Mouse (Mus musculus): Measurements from ENCODE around the gene Atf6. TPM values are rescaled to one million over a fixed set of nuclear protein-coding genes. Genes with fewer than 3 reads are reported as not detected.

Atf6 gene
- polyA plus RNA-seq, 1 experiment from 2014 or later = 7.5 TPM

DNA sequence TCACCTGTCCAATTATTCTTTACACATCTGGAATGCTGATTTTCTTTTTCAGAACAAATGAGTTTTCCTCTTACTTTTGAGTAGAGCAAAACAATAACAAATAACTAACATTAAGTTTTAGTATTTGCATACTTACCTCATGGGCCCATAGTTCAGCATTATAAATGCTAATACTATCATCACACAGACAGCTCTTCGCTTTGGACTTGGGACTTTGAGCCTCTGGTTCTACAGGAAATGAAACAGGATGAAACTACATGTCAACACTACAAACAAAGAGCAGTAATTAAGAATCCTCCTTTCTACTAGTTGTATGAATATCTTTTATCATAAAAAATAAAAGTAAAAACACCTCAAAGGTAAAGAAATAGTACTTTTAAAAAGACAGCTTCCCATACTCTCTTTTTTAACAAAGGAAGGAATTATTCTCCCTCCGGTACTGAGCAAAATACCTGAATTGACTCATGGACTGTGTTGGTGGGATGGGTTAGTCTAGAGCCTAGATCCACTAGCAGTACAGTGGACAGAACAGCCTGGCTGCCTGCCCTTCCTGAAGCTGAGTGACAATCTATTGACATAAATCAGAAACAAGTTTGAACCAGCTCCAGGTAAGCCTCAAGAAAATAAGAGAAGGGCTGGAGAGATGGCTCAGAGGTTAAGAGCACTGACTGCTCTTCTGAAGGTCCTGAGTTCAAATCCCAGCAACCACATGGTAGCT lies 52.1 kb downstream of the Atf6 start:
- no peaks in the 10 kb centered on the region for H3K27me3 ChIP-seq (ENCODE audit: low read depth, poor library complexity, severe bottlenecking)

DNA sequence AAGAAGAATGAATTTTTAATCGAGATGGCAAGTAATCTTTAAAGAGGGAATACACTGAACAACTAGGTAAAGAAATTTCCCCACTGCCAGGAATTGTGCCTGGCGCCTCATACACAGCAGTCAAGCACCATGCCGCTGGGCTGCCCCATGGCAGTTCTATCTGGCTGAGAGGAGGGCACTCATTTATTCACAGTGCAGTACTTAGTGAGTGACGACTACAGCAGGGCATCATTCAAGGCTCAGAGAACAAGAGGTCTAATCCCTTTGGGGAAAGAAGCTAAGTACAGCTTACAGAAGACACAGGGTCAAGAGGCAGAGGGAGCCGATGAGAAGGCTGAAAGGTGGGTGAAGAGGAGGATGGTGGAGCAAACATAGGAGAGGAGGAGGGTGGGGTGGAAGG lies 54.7 kb downstream of the Atf6 start:
- no peak for DNase-seq (ENCODE audit: low spot score)
- 70% methylated on average over 5 of the region's 5 CpGs for WGBS
- H3K4me3 ChIP-seq = no peak overlapping the region
- H3K4me1 ChIP-seq = peaks cover 5% of the 10 kb centered on the region
- no peaks in the 10 kb centered on the region for H3K27me3 ChIP-seq (ENCODE audit: low read depth, poor library complexity, severe bottlenecking)
- no peaks in the 10 kb centered on the region for H3K9me3 ChIP-seq (replicated peaks)
- H3K36me3 ChIP-seq = 0 out of 2 replicates have a peak, but pooled peaks cover 6% of the 10 kb centered on the region
- no peak overlapping the region for H3K27ac ChIP-seq (replicated peaks)

More for the DNA sequence above, 52.1 kb downstream of the Atf6 start:
- 93% methylated on average over 2 of the region's 2 CpGs for WGBS
- no peak for DNase-seq (ENCODE audit: low spot score)
- Histone ChIP-seq H3K9me3 (replicated peaks) (no peaks in the 10 kb centered on the region), H3K4me3 (no peak overlapping the region), H3K4me1 (peaks cover 5% of the 10 kb centered on the region), H3K27ac (replicated peaks) (no peak overlapping the region), H3K36me3 (0 out of 2 replicates have a peak, but pooled peaks cover 6% of the 10 kb centered on the region)

DNA sequence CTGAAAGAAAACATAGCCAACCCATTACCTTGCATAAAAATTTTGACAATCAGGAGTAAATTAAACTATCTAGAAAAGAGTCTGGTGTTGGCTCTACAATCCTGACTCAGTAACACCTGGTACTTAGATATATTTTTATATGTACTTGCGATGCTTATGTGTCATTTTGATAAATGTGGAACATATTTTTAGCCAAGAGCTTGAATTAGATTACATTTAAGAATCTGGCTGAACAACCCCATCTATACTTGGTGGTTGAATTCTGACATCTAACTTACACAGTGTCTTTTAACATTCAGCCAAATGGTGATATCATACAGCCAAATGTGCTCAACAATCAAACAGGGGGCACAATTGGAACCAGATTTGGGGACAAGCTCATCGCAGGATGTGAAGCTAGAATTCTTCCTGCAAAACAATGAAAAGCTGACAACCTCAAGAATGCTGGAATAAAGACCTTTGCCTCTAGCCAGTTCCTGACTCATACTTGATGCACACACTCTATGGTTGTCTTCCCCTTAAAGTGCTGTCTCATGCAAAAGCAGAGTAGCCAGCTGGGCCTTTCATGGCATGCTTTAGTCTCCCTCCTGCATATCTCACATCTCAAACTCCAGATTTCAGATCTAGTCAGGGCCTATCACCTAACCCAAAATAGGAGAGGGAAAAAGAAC lies 59.8 kb downstream of the Atf6 start:
- Histone ChIP-seq H3K27ac (replicated peaks) (no peak overlapping the region), H3K27me3 (ENCODE audit: low read depth, poor library complexity, severe bottlenecking) (no peaks in the 10 kb centered on the region; the same call in 1 of the 2 replicates), H3K4me3 (no peak overlapping the region), H3K4me1 (peaks cover 14% of the 10 kb centered on the region), H3K9me3 (replicated peaks) (no peaks in the 10 kb centered on the region), H3K36me3 (no peaks in the 10 kb centered on the region)
- WGBS = 91% methylated on average over 2 of the region's 2 CpGs
- no peak for DNase-seq (ENCODE audit: low spot score)

DNA sequence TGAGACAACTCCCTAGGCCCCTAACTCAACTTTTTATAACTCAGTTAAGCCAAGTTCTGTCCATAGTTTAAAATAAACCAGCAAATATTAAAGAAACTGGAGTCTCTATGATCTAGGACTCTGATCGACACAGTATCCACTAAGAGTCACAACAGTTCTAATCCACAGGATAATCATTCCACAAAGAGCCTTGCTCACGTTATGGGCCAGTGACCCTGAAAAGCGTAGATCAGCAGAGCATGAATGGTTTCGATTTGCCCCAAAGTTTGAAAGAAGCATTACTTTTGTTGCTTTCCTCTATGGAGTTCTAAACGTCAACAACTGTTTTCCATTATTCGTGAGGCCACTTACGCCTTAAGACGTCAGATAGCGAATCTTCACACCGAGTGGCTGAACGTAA lies 62.9 kb downstream of the Atf6 start:
- Histone ChIP-seq H3K27ac (replicated peaks) (no peak overlapping the region), H3K4me3 (no peak overlapping the region), H3K4me1 (peaks cover 14% of the 10 kb centered on the region), H3K9me3 (replicated peaks) (no peaks in the 10 kb centered on the region), H3K27me3 (ENCODE audit: low read depth, poor library complexity, severe bottlenecking) (no peaks in the 10 kb centered on the region; the same call in 1 of the 2 replicates), H3K36me3 (no peaks in the 10 kb centered on the region)
- WGBS = 38% methylated on average over 11 of the region's 11 CpGs
- DNase-seq (ENCODE audit: low spot score) = no peak

DNA sequence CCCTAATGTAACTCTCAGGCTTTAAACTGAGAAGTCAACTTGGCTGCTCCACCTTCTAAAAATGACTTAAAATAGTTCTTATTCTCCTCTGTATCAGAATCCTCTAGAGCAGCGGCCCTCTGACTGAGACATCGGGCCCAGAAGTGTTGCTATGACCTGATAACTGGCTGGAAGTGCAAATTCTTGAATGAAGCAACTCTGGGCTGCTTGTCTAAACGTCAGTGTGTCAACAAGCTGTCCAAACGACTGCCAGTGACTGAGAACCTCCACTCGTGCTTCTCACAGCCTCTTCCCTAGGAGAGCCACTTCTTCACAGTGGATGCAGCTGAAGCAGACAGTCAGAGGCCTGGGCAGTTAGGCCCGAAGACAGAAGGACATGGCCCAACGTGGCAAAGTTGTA lies 64.9 kb downstream of the Atf6 start:
- no peaks in the 10 kb centered on the region for H3K9me3 ChIP-seq (replicated peaks)
- peaks cover 14% of the 10 kb centered on the region for H3K4me1 ChIP-seq
- WGBS = 76% methylated on average over 7 of the region's 7 CpGs
- no peak for DNase-seq (ENCODE audit: low spot score)
- no peak overlapping the region for H3K4me3 ChIP-seq
- H3K27ac ChIP-seq (replicated peaks) = no peak overlapping the region
- H3K27me3 ChIP-seq (ENCODE audit: low read depth, poor library complexity, severe bottlenecking) = no peaks in the 10 kb centered on the region; the same call in 1 of the 2 replicates
- 0 out of 2 replicates have a peak, but pooled peaks cover 3% of the 10 kb centered on the region for H3K36me3 ChIP-seq

DNA sequence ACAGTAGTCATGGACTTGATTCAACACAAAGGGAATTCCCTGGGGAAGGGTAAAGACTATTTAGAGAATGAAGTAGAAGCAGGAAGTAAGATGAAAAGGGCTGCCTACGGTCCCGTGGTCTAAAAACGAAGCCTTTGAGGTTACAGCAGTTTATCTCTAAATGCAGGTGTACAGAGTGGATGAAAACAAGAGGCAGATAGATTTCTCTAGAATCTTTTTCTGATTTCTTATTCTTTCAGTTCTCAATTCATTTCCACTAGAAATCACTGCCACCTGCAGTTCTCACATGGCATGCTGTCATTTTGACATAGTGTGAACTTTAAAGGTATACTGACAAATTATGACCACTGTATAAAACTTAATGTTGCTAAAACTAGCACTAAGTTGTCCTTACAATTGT lies 66.9 kb downstream of the Atf6 start:
- no peak overlapping the region for H3K27ac ChIP-seq (replicated peaks)
- H3K4me1 ChIP-seq = peaks cover 14% of the 10 kb centered on the region
- no peak for DNase-seq (ENCODE audit: low spot score)
- no peak overlapping the region for H3K4me3 ChIP-seq
- no peaks in the 10 kb centered on the region for H3K27me3 ChIP-seq (ENCODE audit: low read depth, poor library complexity, severe bottlenecking)
- WGBS = 91% methylated on average over 3 of the region's 3 CpGs
- H3K36me3 ChIP-seq = 0 out of 2 replicates have a peak, but pooled peaks cover 3% of the 10 kb centered on the region
- H3K9me3 ChIP-seq (replicated peaks) = no peaks in the 10 kb centered on the region

DNA sequence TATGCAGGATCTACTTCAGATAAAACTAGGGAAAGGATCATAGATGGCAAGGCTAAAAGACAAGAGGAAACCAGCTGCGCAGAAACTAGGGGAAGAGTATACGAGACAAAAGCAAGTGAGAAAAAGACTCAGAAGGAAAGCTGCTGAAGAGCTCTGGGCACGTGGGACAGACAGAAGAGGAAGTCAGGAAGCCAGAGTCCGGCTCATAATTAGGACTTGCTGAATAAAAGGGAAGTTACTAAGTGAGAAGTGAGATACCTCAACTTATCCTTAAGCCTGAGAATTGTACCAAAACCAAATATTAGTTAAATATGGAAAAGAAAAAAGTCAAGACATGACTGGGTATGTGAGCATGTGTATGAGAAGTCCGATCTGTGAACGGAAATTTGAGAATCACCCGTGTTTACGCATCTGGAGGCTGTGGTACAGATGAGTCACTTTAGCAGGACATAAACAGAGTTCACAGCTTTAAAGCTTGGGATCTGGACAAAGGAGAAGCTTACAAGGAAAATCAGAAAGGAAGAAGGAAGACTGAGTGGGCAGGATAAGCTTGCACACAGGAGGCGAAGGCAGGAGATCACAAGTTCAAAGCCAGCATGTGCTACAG lies 71.7 kb downstream of the Atf6 start:
- DNase-seq (ENCODE audit: low spot score) = no peak
- H3K9me3 ChIP-seq (replicated peaks) = no peaks in the 10 kb centered on the region
- H3K27me3 ChIP-seq (ENCODE audit: low read depth, poor library complexity, severe bottlenecking) = no peaks in the 10 kb centered on the region
- H3K4me1 ChIP-seq = 0 out of 2 replicates have a peak, but pooled peaks cover 6% of the 10 kb centered on the region
- H3K27ac ChIP-seq (replicated peaks) = no peak overlapping the region
- no peak overlapping the region for H3K4me3 ChIP-seq
- 86% methylated on average over 9 of the region's 9 CpGs for WGBS
- peaks cover 8% of the 10 kb centered on the region; the same call in 1 of the 2 replicates for H3K36me3 ChIP-seq

DNA sequence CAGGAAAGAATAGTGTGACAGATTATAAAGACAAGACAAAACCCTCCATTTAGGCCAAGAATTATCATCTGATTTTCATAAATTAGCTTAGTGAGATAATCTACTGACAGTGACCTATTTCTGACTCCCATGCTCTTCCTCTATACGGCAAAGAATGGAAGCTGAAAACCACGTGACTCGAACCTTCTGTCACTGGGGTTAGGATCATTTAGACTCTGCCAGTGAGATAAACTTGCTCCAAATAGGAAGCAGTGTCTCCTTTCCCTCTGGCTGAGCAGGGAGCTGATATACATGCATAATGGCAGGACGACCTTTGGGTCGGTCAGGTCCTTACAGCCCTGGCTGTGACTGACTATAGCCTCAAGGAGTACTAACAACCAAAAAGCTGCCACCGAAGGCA lies 76.0 kb downstream of the Atf6 start:
- Histone ChIP-seq H3K4me1 (0 out of 2 replicates have a peak, but pooled peaks cover 6% of the 10 kb centered on the region), H3K9me3 (replicated peaks) (no peaks in the 10 kb centered on the region), H3K27me3 (ENCODE audit: low read depth, poor library complexity, severe bottlenecking) (no peaks in the 10 kb centered on the region), H3K4me3 (no peak overlapping the region), H3K27ac (replicated peaks) (no peak overlapping the region), H3K36me3 (peaks cover 15% of the 10 kb centered on the region)
- DNase-seq (ENCODE audit: low spot score) = no peak
- 77% methylated on average over 6 of the region's 6 CpGs for WGBS

DNA sequence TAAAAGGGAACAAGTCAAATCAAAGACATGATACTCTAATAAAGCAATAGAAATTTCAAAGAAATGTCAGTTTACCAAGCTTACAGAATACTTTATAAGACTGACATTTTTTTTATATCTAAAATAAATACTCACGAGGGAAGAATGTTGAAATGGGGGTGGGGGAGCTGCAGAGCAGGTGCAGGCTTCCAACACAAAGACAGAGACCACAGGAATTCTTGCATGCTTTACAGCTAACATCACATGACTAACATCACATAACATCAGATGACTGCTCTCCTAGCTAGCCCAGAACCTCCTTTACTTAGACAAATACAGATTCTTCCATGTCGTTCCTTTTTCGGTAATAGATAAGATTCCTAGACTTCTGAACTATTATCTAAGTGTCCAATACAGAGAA lies 76.6 kb downstream of the Atf6 start:
- Histone ChIP-seq H3K27me3 (ENCODE audit: low read depth, poor library complexity, severe bottlenecking) (no peaks in the 10 kb centered on the region), H3K36me3 (peaks cover 19% of the 10 kb centered on the region), H3K4me3 (no peak overlapping the region), H3K9me3 (replicated peaks) (no peaks in the 10 kb centered on the region), H3K27ac (replicated peaks) (no peak overlapping the region), H3K4me1 (0 out of 2 replicates have a peak, but pooled peaks cover 6% of the 10 kb centered on the region)
- no peak for DNase-seq (ENCODE audit: low spot score)
- 87% methylated on average over 3 of the region's 3 CpGs for WGBS

DNA sequence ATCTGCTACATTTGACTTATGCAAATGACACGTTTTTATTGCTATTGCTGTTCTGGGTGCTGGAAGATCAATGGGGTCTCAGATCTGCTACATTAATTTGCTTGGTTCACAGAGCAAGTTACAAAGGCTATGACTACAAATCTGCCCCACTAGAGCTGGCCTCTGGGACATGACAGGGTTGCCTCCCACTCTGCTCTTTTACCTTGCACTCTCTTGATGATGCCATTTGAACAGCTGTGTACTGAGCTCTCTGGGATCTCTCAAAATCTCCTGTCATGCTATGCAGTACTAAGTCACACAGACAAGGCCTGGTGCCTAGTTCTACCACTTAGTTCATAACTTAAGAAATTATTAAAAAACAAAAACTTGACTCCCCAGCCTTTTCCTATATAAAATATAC lies 79.9 kb downstream of the Atf6 start:
- DNase-seq (ENCODE audit: low spot score) = no peak

DNA sequence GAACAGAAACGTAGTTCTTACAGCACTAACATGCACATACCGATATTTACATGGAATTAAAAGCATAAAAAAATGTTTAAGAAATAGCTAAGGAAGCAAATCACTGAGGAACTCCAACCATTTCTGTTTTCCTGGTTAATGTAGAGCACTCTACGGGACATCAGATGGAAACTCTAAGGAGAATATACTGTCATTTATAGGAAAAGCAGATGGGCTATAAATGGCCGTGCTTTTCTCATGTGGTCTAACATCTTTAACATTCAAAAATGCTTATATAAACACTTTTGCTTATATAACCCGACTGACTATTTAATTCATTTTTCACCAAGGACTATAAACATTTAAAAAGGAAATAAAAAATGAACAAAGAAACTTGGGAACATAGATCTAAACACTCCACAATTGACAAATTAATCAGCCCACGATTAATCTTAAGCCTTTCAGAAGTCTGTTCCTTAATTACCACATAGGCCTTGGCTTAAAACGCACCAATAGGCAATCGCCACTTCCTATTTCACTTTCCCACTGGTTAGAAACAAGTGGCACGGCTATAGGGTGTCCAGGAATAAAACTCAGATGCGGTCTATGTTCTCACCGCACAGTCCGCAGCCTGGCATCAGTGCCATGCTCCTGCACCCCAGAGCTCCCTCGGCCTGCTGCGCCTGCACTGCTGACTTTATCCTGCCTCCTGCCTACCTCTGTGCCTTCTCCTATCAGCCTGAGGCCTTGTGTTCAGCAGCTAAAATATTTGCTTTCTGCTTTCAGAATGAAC lies 80.8 kb downstream of the Atf6 start:
- Histone ChIP-seq H3K27me3 (ENCODE audit: low read depth, poor library complexity, severe bottlenecking) (no peaks in the 10 kb centered on the region), H3K4me3 (no peak overlapping the region), H3K36me3 (peaks cover 24% of the 10 kb centered on the region), H3K27ac (replicated peaks) (no peak overlapping the region), H3K9me3 (replicated peaks) (no peaks in the 10 kb centered on the region), H3K4me1 (0 out of 2 replicates have a peak, but pooled peaks cover 3% of the 10 kb centered on the region)
- DNase-seq (ENCODE audit: low spot score) = no peak
- 93% methylated on average over 14 of the region's 14 CpGs for WGBS

More for the DNA sequence above, 79.9 kb downstream of the Atf6 start:
- Histone ChIP-seq H3K27ac (replicated peaks) (no peak overlapping the region), H3K36me3 (peaks cover 24% of the 10 kb centered on the region), H3K9me3 (replicated peaks) (no peaks in the 10 kb centered on the region), H3K4me1 (0 out of 2 replicates have a peak, but pooled peaks cover 6% of the 10 kb centered on the region), H3K27me3 (ENCODE audit: low read depth, poor library complexity, severe bottlenecking) (no peaks in the 10 kb centered on the region), H3K4me3 (no peak overlapping the region)
- WGBS = 67% methylated on average over 1 of the region's 1 CpGs

DNA sequence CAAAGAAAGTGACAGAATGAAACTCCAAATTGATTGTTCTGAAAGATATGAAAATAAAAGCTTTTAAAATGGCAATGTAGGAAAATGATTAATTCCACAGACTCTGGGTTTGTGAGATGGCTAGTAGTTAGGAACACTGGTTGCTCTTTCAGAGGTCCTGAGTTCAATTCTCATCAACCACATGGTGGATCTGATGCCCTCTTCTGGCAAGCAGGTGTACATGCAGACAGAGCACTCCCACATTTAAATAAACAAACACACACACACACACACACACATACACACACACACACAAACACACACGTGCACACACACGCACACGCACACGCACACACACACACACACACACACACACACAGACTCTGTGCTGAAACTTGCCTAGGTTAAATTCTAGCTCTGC lies 89.9 kb downstream of the Atf6 start:
- Histone ChIP-seq H3K4me3 (no peak overlapping the region), H3K36me3 (no peaks in the 10 kb centered on the region; the same call in 1 of the 2 replicates), H3K9me3 (replicated peaks) (no peaks in the 10 kb centered on the region), H3K27me3 (ENCODE audit: low read depth, poor library complexity, severe bottlenecking) (no peaks in the 10 kb centered on the region), H3K4me1 (no peaks in the 10 kb centered on the region), H3K27ac (replicated peaks) (no peak overlapping the region)
- DNase-seq (ENCODE audit: low spot score) = no peak
- whole genome bisulfite sequencing = 87% methylated on average over 4 of the region's 4 CpGs
